Mouse (Mus musculus) liver, embryonic 15.5 days (tissue): ENCODE results near the gene Tmem132d. TPM values are rescaled to one million over a fixed set of nuclear protein-coding genes. Genes with fewer than 3 reads are reported as not detected.

Experiments used
- ATAC-seq: fragments of 200-750 bp; cut with Nextera tagmentation; 2 replicates; pipeline ENCODE4 v1.8.0; 2017; ENCODE audit warnings: moderate number of reproducible peaks, mild to moderate bottlenecking, moderate library complexity; ENCODE audit not compliant: insufficient read depth
- H3K27ac ChIP-seq: fragments of 300-500 bp; sonication (generic); replicated peaks from 2 replicates; pipeline ENCODE4 v1.5.1; 2015; ENCODE audit warnings: mild to moderate bottlenecking, inconsistent platforms
- H3K27me3 ChIP-seq: fragments of 300-500 bp; sonication (generic); 2 replicates; pipeline ENCODE4 v1.6.1; 2015; ENCODE audit warnings: mild to moderate bottlenecking, inconsistent platforms
- H3K36me3 ChIP-seq: fragments of 300-500 bp; sonication (generic); replicated peaks from 2 replicates; pipeline ENCODE4 v1.6.1; 2015; ENCODE audit warnings: moderate library complexity, mild to moderate bottlenecking, inconsistent platforms
- H3K4me1 ChIP-seq: fragments of 300-500 bp; sonication (generic); replicated peaks from 2 replicates; pipeline ENCODE4 v1.6.1; 2015; ENCODE audit warnings: inconsistent platforms
- H3K4me2 ChIP-seq: fragments of 300-500 bp; sonication (generic); 2 replicates; pipeline ENCODE4 v1.6.1; 2015; ENCODE audit warnings: moderate library complexity, mild to moderate bottlenecking, inconsistent platforms
- H3K4me3 ChIP-seq: fragments of 300-500 bp; sonication (generic); replicated peaks from 2 replicates; pipeline ENCODE4 v1.5.1; 2015; ENCODE audit warnings: mild to moderate bottlenecking, inconsistent platforms
- H3K9ac ChIP-seq: fragments of 300-500 bp; sonication (generic); 2 replicates; pipeline ENCODE4 v1.6.1; 2015; ENCODE audit warnings: moderate library complexity, mild to moderate bottlenecking, inconsistent platforms
- H3K9me3 ChIP-seq: fragments of 300-500 bp; sonication (generic); replicated peaks from 2 replicates; pipeline ENCODE4 v1.6.1; 2016; ENCODE audit warnings: inconsistent platforms
- WGBS: fragments of 180-500 bp; shearing (Covaris S2); methylation state at CpG from one replicate; pipeline ENCODE4 v1.1.7; 2015; ENCODE audit warnings: mixed read lengths; ENCODE audit not compliant: insufficient replicate concordance; 5-methylcytosine and 5-hydroxymethylcytosine counted together
- polyA plus RNA-seq: library from polyadenylated mRNA; unstranded; fragments of >200 nt; fragmentation: Nextera tagmentation; extraction: Ambion mirVana; gene quantifications from 2 replicates; pipeline ENCODE4 v1.2.1, GENCODE M21; 2015

Gene Tmem132d
- polyA plus RNA-seq, 1 experiment from 2014 or later: not detected

GRCm38 (mm10) chr5:128211125-128211524 lies 221.8 kb downstream of the Tmem132d start:
- 61% methylated on average over 5 of the region's 5 CpGs for WGBS
- ATAC-seq: no peak

GRCm38 (mm10) chr5:128205716-128206115 lies 227.2 kb downstream of the Tmem132d start:
- WGBS: 23% methylated on average over 2 of the region's 2 CpGs
- ATAC-seq: no peak
- no peak overlapping the region for H3K27ac ChIP-seq

More at GRCm38 (mm10) chr5:128211125-128211524, 221.8 kb downstream of the Tmem132d start:
- no peak overlapping the region for H3K4me2 ChIP-seq
- H3K9ac ChIP-seq: no peak overlapping the region
- no peak overlapping the region for H3K4me3 ChIP-seq
- H3K27me3 ChIP-seq: no peaks in the 10 kb centered on the region
- H3K4me1 ChIP-seq: no peaks in the 10 kb centered on the region
- H3K9me3 ChIP-seq: 0 out of 2 replicates have a peak, but pooled peaks cover 3% of the 10 kb centered on the region
- no peak overlapping the region for H3K27ac ChIP-seq
- H3K36me3 ChIP-seq: no peaks in the 10 kb centered on the region

GRCm38 (mm10) chr5:128204685-128205320 lies 228.1 kb downstream of the Tmem132d start:
- Histone ChIP-seq H3K4me2 (no peak overlapping the region), H3K27me3 (no peaks in the 10 kb centered on the region), H3K4me3 (no peak overlapping the region), H3K9me3 (no peaks in the 10 kb centered on the region), H3K4me1 (no peaks in the 10 kb centered on the region), H3K36me3 (no peaks in the 10 kb centered on the region), H3K9ac (no peak overlapping the region), H3K27ac (no peak overlapping the region)
- WGBS: 69% methylated on average over 17 of the region's 17 CpGs
- ATAC-seq: no peak

More at GRCm38 (mm10) chr5:128205716-128206115, 227.2 kb downstream of the Tmem132d start:
- H3K9ac ChIP-seq: no peak overlapping the region
- H3K27me3 ChIP-seq: no peaks in the 10 kb centered on the region
- no peaks in the 10 kb centered on the region for H3K4me1 ChIP-seq
- H3K9me3 ChIP-seq: no peaks in the 10 kb centered on the region
- H3K4me3 ChIP-seq: no peak overlapping the region
- H3K4me2 ChIP-seq: no peak overlapping the region
- no peaks in the 10 kb centered on the region for H3K36me3 ChIP-seq

- H3K27ac ChIP-seq: no peak overlapping the region
- no peaks in the 10 kb centered on the region for H3K36me3 ChIP-seq
- H3K4me3 ChIP-seq: no peak overlapping the region
- ATAC-seq: no peak
- WGBS: 50% methylated on average over 9 of the region's 9 CpGs
- H3K9me3 ChIP-seq: no peaks in the 10 kb centered on the region
- no peaks in the 10 kb centered on the region for H3K27me3 ChIP-seq
- H3K4me1 ChIP-seq: no peaks in the 10 kb centered on the region
- H3K9ac ChIP-seq: no peak overlapping the region
- H3K4me2 ChIP-seq: no peak overlapping the region
Measured at GRCm38 (mm10) chr5:128203879-128204581, 228.8 kb downstream of the Tmem132d start.

GRCm38 (mm10) chr5:128194106-128194505 lies 238.8 kb downstream of the Tmem132d start:
- no peak overlapping the region for H3K27ac ChIP-seq
- H3K4me3 ChIP-seq: no peak overlapping the region
- H3K4me2 ChIP-seq: no peak overlapping the region
- no peak for ATAC-seq
- H3K9ac ChIP-seq: no peak overlapping the region
- H3K36me3 ChIP-seq: no peaks in the 10 kb centered on the region
- no peaks in the 10 kb centered on the region for H3K27me3 ChIP-seq
- WGBS: 70% methylated on average over 4 of the region's 4 CpGs
- no peaks in the 10 kb centered on the region for H3K4me1 ChIP-seq
- H3K9me3 ChIP-seq: peaks cover 6% of the 10 kb centered on the region

GRCm38 (mm10) chr5:128192485-128193055 lies 240.3 kb downstream of the Tmem132d start:
- Histone ChIP-seq H3K4me2 (no peak overlapping the region), H3K27ac (no peak overlapping the region), H3K27me3 (no peaks in the 10 kb centered on the region), H3K4me3 (no peak overlapping the region), H3K36me3 (no peaks in the 10 kb centered on the region), H3K9me3 (peaks cover 6% of the 10 kb centered on the region), H3K4me1 (no peaks in the 10 kb centered on the region), H3K9ac (no peak overlapping the region)
- ATAC-seq: no peak
- WGBS: 63% methylated on average over 6 of the region's 6 CpGs

- Histone ChIP-seq H3K4me1 (no peaks in the 10 kb centered on the region), H3K9ac (no peak overlapping the region), H3K27ac (no peak overlapping the region), H3K4me3 (no peak overlapping the region), H3K9me3 (peaks cover 6% of the 10 kb centered on the region), H3K4me2 (no peak overlapping the region), H3K27me3 (no peaks in the 10 kb centered on the region), H3K36me3 (no peaks in the 10 kb centered on the region)
- ATAC-seq: no peak
- WGBS: 71% methylated on average over 9 of the region's 9 CpGs
Measured at GRCm38 (mm10) chr5:128191710-128192109, 241.2 kb downstream of the Tmem132d start.

- ATAC-seq: no peak
- Histone ChIP-seq H3K27ac (no peak overlapping the region), H3K36me3 (no peaks in the 10 kb centered on the region), H3K9ac (no peak overlapping the region), H3K27me3 (no peaks in the 10 kb centered on the region), H3K4me2 (no peak overlapping the region), H3K9me3 (peaks cover 6% of the 10 kb centered on the region), H3K4me3 (no peak overlapping the region), H3K4me1 (no peaks in the 10 kb centered on the region)
- 72% methylated on average over 14 of the region's 14 CpGs for WGBS
Measured at GRCm38 (mm10) chr5:128190243-128190820, 242.5 kb downstream of the Tmem132d start.

GRCm38 (mm10) chr5:128176234-128176633 lies 256.6 kb downstream of the Tmem132d start:
- 46% methylated on average over 2 of the region's 2 CpGs for WGBS
- Histone ChIP-seq H3K27me3 (no peaks in the 10 kb centered on the region), H3K4me3 (no peak overlapping the region), H3K4me1 (no peaks in the 10 kb centered on the region), H3K4me2 (no peak overlapping the region), H3K9me3 (0 out of 2 replicates have a peak, but pooled peaks cover 3% of the 10 kb centered on the region), H3K27ac (no peak overlapping the region), H3K9ac (no peak overlapping the region), H3K36me3 (no peaks in the 10 kb centered on the region)
- no peak for ATAC-seq

- Histone ChIP-seq H3K4me3 (no peak overlapping the region), H3K9me3 (no peaks in the 10 kb centered on the region), H3K27ac (no peak overlapping the region), H3K27me3 (no peaks in the 10 kb centered on the region), H3K9ac (no peak overlapping the region), H3K36me3 (no peaks in the 10 kb centered on the region), H3K4me1 (no peaks in the 10 kb centered on the region), H3K4me2 (no peak overlapping the region)
- no peak for ATAC-seq
- WGBS: 58% methylated on average over 12 of the region's 12 CpGs
Measured at GRCm38 (mm10) chr5:128158901-128159675, 273.8 kb downstream of the Tmem132d start.
